Mouse (Mus musculus) adrenal gland, postnatal 14 days (tissue): ENCODE results near the gene Bex3. TPM values are rescaled to one million over a fixed set of nuclear protein-coding genes. Genes with fewer than 3 reads are reported as not detected.
A peak's percentile ranks its signal among the peaks of the same experiment; 100 is the strongest.

Experiments
- DNase-seq: peaks from one replicate; pipeline ENCODE4 v3.0.0; 2021; ENCODE audit warnings: mixed read lengths
- total RNA-seq: library from RNA; stranded (reverse); gene quantifications from 2 replicates; pipeline ENCODE4 v1.2.3, GENCODE M21; 2021

Bex3 gene
- total RNA-seq, 1 experiment from 2014 or later: 190 TPM

GRCm38 (mm10) chrX:136313303-136313702, 43.2 kb downstream of the Bex3 start:
- DNase-seq: peak; percentile 12

- DNase-seq: no peak
Observed at GRCm38 (mm10) chrX:136313792-136314564, 43.9 kb downstream of the Bex3 start.

- no peak for DNase-seq
Observed at GRCm38 (mm10) chrX:136319953-136320352, 49.9 kb downstream of the Bex3 start.

Other genes with a start within 250 kb of the Bex3 start
- 20.4 and 23.2 TPM in 2 replicates for gene Arxes1, start 236.9 kb upstream of the Bex3 start, total RNA-seq
- gene Bex2, start 202.0 kb upstream of the Bex3 start, total RNA-seq: 28.4 and 33.0 TPM in 2 replicates
- gene Nxf3, start 185.0 kb upstream of the Bex3 start, total RNA-seq: not detected in 2 replicates
- gene Bex4, start 131.3 kb upstream of the Bex3 start, total RNA-seq: 13.8 and 14.8 TPM in 2 replicates
- gene Tceal8, start 97.9 kb upstream of the Bex3 start, total RNA-seq: 53.7 and 57.7 TPM in 2 replicates
- gene Tceal5, start 66.4 kb upstream of the Bex3 start, total RNA-seq: 1.1 and 1.7 TPM in 2 replicates
- gene Tceal7, start 55.5 kb upstream of the Bex3 start, total RNA-seq: not detected in 2 replicates
- gene Bex1, start 54.7 kb upstream of the Bex3 start, total RNA-seq: 9.5 and 11.8 TPM in 2 replicates
- gene Tceal9, start 25.2 kb upstream of the Bex3 start, total RNA-seq: 308 and 347 TPM in 2 replicates
- not detected in 2 replicates for gene Kir3dl1, start 247.7 kb downstream of the Bex3 start, total RNA-seq